Mouse (Mus musculus): ENCODE results near the gene Rpgrip1l. TPM values are rescaled to one million over a fixed set of nuclear protein-coding genes. Genes with fewer than 3 reads are reported as not detected.

The Rpgrip1l gene
- 3.0 and 4.1 TPM in 2 replicates for polyA plus RNA-seq (2015; fragmentation: Nextera tagmentation; extraction: Ambion mirVana)

DNA sequence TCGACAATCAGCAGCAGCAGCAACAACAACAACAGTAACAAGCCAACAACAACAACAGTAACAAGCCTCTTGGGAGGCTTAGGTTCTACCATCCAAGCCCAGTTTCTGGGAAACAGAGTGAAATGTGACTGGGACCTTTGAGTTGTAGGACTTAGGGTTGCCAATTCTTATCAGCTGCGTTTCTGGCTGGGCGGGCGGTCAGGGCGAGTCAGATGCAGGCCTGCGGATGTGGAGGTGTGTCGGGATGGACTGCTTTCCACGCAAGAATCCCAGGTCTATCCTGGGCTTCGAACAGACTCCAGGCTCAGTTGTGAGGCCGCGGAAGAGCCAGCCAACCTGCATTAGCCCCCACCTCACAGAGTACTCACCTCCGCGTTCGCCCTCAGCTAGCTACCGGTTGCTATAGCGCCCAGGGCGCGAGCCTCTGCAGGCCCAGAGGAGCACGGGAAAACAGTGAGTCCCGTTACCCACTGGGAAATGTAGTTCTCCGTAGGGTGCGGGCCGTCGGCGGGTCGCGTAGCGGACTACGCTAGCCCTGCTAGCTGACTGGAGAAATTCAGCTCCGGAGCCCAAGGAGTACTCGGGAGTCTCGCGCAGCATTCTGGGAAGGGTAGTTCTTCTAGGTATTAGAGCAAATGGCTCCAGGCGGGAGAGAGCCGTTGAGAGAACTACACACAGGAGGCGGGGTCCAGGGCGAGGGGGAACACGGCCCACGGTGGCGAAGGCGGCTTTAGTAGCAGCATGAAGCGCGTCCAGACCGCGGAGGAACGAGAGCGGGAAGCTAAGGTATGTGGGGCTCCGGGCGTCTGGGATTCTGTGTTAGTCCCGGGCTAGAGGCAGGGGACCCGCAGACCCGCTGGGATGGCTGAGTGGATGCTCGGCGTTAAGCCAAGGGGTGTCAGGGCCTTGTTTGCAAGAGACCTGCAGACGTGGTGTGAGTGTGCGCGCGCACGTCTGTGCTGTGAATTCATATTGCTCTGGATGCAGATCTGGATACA, at the start of gene Rpgrip1l, which contains the start of gene Fto:
Gene Rpgrip1l, minus strand, starts transcription at position 428 of the 998 bp plus-strand sequence.
Gene Fto, plus strand, starts transcription at position 691 of the 998 bp plus-strand sequence.
- peak within 1 kb of the TSS; percentile 84 for H3K27ac ChIP-seq (ENCODE audit: low read length)
- no peaks in the 10 kb centered on the region for H3K36me3 ChIP-seq (ENCODE audit: control insufficient read depth, insufficient read depth, low read length)
- peak within 1 kb of the TSS; percentile 79 for H3K4me2 ChIP-seq (ENCODE audit: low read depth, low read length)
- no peaks in the 10 kb centered on the region for H3K9me3 ChIP-seq (ENCODE audit: control insufficient read depth, low read length)
- 0 out of 2 replicates have a peak, but pooled peaks cover 10% of the 10 kb centered on the region for H3K4me1 ChIP-seq (ENCODE audit: control insufficient read depth, insufficient read depth, low read length)
- 1% methylated on average over 59 of the region's 59 CpGs for WGBS
- no peaks in the 10 kb centered on the region for H3K27me3 ChIP-seq (replicated peaks; ENCODE audit: control insufficient read depth, insufficient read depth, low read length)
- peak within 1 kb of the TSS; percentile 94 for H3K9ac ChIP-seq (ENCODE audit: low read depth, low read length)
- peak within 1 kb of the TSS; percentile 83 for H3K4me3 ChIP-seq (ENCODE audit: low read length)
- ATAC-seq: peak; percentile 100

DNA sequence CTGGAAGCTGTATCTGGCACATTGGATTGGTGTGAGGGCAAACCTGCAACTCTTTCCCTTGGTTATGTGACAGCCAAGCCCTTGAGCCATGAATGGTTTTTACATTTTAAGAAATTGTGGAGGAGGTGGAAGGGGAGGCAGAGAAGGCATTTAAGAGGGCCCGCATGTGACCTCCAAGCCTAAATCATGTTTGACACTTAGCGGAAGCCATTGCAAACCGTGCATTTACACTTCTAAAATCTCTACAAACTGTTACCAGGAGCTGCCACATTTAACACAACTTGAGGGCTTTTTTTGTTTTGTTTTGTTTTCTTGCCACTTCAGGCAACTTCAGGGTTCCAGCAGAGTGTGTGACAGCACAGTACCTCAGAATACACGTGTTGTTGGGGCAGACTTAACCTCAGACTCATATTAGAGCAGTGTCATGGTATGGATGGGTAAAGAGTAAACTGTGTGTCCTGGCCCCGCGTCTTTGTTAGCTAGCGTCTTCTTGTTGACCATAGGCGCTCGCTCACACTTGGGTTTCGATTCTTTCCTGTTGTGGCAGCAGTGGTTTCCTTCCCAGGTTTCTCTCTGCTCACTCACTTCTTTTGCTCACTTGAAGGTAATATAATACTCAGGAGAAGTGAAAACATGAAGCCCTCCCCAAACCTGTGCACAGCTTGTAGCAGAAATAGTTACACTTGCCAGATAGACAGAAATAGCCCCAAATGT, 47.7 kb upstream of the Rpgrip1l start:
- Histone ChIP-seq H3K27ac (ENCODE audit: low read length) (no peak overlapping the region), H3K36me3 (ENCODE audit: control insufficient read depth, insufficient read depth, low read length) (no peaks in the 10 kb centered on the region), H3K4me3 (ENCODE audit: low read length) (no peak overlapping the region), H3K4me1 (ENCODE audit: control insufficient read depth, insufficient read depth, low read length) (no peaks in the 10 kb centered on the region), H3K4me2 (ENCODE audit: low read depth, low read length) (no peak overlapping the region), H3K9me3 (ENCODE audit: control insufficient read depth, low read length) (no peaks in the 10 kb centered on the region), H3K9ac (ENCODE audit: low read depth, low read length) (no peak overlapping the region), H3K27me3 (replicated peaks; ENCODE audit: control insufficient read depth, insufficient read depth, low read length) (no peaks in the 10 kb centered on the region)
- 85% methylated on average over 10 of the region's 10 CpGs for WGBS
- ATAC-seq: no peak

DNA sequence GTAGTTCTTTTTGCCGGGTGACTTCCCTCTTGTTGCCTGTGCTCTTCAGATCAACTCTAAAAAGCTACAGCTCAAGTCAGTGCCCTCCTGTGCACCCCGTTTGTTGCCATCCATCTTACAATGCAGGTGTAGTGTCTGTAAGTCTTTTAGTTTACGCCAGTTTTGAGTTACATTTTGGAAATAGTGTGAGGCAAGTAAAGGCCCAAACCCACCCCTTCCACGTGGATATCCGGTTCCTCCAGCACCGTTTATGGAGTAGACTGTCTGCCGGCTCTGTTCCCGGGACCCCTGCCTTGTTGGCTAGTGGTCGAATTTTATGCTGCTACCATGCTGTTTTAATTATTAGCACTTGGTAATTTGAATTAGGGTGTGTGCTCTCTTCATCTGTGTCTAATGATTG, 46.4 kb upstream of the Rpgrip1l start:
- no peaks in the 10 kb centered on the region for H3K9me3 ChIP-seq (ENCODE audit: control insufficient read depth, low read length)
- no peak overlapping the region for H3K27ac ChIP-seq (ENCODE audit: low read length)
- H3K4me3 ChIP-seq (ENCODE audit: low read length): no peak overlapping the region
- no peak overlapping the region for H3K4me2 ChIP-seq (ENCODE audit: low read depth, low read length)
- no peaks in the 10 kb centered on the region for H3K36me3 ChIP-seq (ENCODE audit: control insufficient read depth, insufficient read depth, low read length)
- H3K4me1 ChIP-seq (ENCODE audit: control insufficient read depth, insufficient read depth, low read length): no peaks in the 10 kb centered on the region
- no peak overlapping the region for H3K9ac ChIP-seq (ENCODE audit: low read depth, low read length)
- 84% methylated on average over 9 of the region's 9 CpGs for WGBS
- ATAC-seq: no peak
- no peaks in the 10 kb centered on the region for H3K27me3 ChIP-seq (replicated peaks; ENCODE audit: control insufficient read depth, insufficient read depth, low read length)

DNA sequence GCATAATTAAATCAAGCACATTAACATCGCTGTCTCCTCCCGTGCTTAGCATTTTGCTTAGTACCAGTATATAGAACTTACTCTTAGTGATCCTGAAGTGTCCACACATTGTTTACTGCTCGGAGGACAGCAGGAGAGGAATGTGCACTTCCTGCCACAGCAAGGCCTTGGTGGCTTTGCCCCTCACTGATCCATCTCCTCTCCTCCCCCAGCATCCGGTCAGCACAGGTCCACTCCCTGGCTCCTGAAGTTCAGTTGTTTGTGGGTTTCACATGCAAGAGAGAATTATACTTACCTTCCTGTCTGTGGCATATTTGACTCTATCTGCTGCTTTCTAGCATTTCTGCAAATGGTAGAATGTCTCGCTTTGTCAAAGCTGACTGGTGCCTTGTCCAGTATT, 45.0 kb upstream of the Rpgrip1l start:
- Histone ChIP-seq H3K27me3 (replicated peaks; ENCODE audit: control insufficient read depth, insufficient read depth, low read length) (no peaks in the 10 kb centered on the region), H3K36me3 (ENCODE audit: control insufficient read depth, insufficient read depth, low read length) (no peaks in the 10 kb centered on the region), H3K4me2 (ENCODE audit: low read depth, low read length) (no peak overlapping the region), H3K9me3 (ENCODE audit: control insufficient read depth, low read length) (no peaks in the 10 kb centered on the region), H3K9ac (ENCODE audit: low read depth, low read length) (no peak overlapping the region), H3K4me1 (ENCODE audit: control insufficient read depth, insufficient read depth, low read length) (no peaks in the 10 kb centered on the region), H3K4me3 (ENCODE audit: low read length) (no peak overlapping the region), H3K27ac (ENCODE audit: low read length) (no peak overlapping the region)
- WGBS: 75% methylated on average over 5 of the region's 5 CpGs
- ATAC-seq: no peak

DNA sequence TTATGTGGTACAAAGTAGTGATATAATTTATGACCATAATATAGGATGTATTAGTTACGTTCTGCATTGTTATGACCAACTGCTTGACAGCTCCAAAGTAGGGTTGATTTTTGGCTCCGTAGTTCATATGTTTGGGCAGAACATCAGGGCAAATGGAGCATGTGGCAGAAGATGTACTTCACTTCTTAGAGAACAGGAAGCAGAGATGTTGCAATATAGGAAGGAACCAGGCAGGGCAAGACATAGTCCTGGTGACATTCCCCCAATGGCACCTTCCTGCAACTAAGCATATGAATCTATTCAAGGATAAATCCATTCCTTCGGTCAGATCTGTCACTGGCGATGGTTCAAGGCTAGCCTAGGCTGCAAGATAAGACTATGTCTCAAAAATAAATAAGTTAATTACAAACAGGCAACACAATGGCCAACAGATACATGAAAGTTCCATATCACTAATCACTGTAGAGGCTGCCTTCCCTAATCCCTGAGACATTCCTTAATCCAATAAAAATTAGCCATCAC, 44.5 kb upstream of the Rpgrip1l start:
- no peaks in the 10 kb centered on the region for H3K4me1 ChIP-seq (ENCODE audit: control insufficient read depth, insufficient read depth, low read length)
- H3K9ac ChIP-seq (ENCODE audit: low read depth, low read length): no peak overlapping the region
- H3K4me3 ChIP-seq (ENCODE audit: low read length): no peak overlapping the region
- no peak for ATAC-seq
- no peaks in the 10 kb centered on the region for H3K27me3 ChIP-seq (replicated peaks; ENCODE audit: control insufficient read depth, insufficient read depth, low read length)
- no peaks in the 10 kb centered on the region for H3K9me3 ChIP-seq (ENCODE audit: control insufficient read depth, low read length)
- 89% methylated on average over 4 of the region's 4 CpGs for WGBS
- no peak overlapping the region for H3K27ac ChIP-seq (ENCODE audit: low read length)
- no peaks in the 10 kb centered on the region for H3K36me3 ChIP-seq (ENCODE audit: control insufficient read depth, insufficient read depth, low read length)
- H3K4me2 ChIP-seq (ENCODE audit: low read depth, low read length): no peak overlapping the region

DNA sequence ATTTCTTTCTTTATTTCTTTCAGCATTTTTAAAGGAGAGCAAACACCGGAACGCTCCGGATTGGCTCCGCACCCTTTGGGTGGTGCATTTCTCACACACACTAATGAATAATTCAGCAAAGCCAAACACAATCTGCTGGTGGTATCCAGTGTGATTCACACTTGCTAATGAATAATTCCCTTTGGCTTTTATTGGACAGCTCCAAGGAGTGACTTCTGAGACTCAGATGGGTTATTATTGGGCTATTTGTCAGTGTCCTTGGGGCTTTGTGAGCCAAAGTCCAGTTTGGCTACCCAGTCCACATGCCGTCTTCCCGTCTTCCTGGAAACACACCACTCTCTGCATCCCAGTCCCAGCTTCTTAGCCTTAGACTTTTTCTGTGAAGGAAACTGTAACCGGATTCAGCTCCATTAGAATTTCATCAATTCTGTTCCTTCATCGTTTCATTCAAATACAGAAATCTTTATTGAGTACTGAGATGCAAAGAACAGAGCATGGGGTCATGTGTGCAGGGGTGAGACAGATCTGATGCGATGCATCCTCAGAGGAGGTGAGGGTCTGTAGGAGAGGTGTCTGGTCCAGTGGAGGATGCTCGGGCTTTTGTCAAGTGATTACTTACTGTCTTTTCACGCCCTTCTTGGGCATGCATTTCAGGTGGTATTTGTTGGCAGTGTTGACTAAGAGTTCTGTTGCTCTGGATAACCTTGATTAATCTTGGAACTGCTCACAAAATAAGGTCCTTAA, 43.1 kb upstream of the Rpgrip1l start:
- H3K27me3 ChIP-seq (replicated peaks; ENCODE audit: control insufficient read depth, insufficient read depth, low read length): no peaks in the 10 kb centered on the region
- H3K4me3 ChIP-seq (ENCODE audit: low read length): no peak overlapping the region
- H3K9ac ChIP-seq (ENCODE audit: low read depth, low read length): no peak overlapping the region
- H3K36me3 ChIP-seq (ENCODE audit: control insufficient read depth, insufficient read depth, low read length): no peaks in the 10 kb centered on the region
- no peaks in the 10 kb centered on the region for H3K4me1 ChIP-seq (ENCODE audit: control insufficient read depth, insufficient read depth, low read length)
- H3K9me3 ChIP-seq (ENCODE audit: control insufficient read depth, low read length): no peaks in the 10 kb centered on the region
- ATAC-seq: no peak
- no peak overlapping the region for H3K27ac ChIP-seq (ENCODE audit: low read length)
- H3K4me2 ChIP-seq (ENCODE audit: low read depth, low read length): no peak overlapping the region
- 85% methylated on average over 11 of the region's 11 CpGs for WGBS

DNA sequence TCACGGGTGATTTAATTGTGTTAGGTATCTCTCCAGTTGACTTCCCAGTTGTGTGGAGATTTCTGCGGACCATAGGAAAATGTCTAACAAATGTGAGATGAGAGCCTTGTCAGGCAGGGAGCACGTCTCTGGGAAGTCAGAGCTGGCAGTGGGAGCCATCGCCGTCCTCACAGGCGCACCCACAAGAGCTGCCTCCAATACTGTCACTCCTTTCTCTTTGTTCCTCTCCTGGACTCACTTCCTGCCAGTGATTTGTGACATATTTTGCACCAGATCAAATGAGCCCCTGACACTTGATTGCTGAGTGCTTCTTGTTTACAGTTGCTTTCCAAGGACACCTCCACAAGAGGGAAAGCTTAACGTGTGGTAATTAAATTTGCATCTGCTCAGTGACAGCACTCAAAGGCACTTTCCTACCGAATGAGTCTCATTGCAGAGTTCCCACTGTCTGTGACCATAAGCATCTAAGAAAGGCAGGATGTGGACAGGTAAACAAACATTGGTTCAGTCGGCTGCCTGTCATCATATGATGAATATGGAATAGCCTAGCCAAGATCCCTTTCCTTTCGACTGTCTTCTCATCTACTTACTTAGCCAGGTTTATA, 42.3 kb upstream of the Rpgrip1l start:
- ATAC-seq: no peak
- Histone ChIP-seq H3K4me3 (ENCODE audit: low read length) (no peak overlapping the region), H3K4me2 (ENCODE audit: low read depth, low read length) (no peak overlapping the region), H3K27me3 (replicated peaks; ENCODE audit: control insufficient read depth, insufficient read depth, low read length) (no peaks in the 10 kb centered on the region), H3K9ac (ENCODE audit: low read depth, low read length) (no peak overlapping the region), H3K27ac (ENCODE audit: low read length) (no peak overlapping the region), H3K36me3 (ENCODE audit: control insufficient read depth, insufficient read depth, low read length) (no peaks in the 10 kb centered on the region), H3K4me1 (ENCODE audit: control insufficient read depth, insufficient read depth, low read length) (0 out of 2 replicates have a peak, but pooled peaks cover 3% of the 10 kb centered on the region), H3K9me3 (ENCODE audit: control insufficient read depth, low read length) (no peaks in the 10 kb centered on the region)
- WGBS: 47% methylated on average over 10 of the region's 10 CpGs

DNA sequence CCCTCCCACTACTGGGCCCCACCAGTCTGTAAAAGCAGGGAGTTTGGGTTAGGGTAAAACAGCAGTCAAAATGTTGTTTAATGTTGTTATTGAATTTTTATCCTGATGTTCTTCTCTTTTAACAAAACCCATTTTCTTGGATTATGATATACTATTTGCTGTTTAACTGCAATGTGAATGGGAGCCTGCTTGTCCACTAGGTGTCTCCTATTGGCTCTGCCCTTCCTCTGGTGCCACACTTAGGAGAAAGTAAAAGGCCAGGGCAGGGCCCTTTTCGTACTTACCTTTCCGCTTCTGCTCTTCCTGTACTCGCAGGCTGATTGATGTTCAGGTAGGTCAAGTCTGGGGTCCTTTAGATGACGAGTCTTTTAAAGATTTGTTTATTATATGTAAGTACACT, 40.8 kb upstream of the Rpgrip1l start:
- H3K36me3 ChIP-seq (ENCODE audit: control insufficient read depth, insufficient read depth, low read length): no peaks in the 10 kb centered on the region
- WGBS: 85% methylated on average over 4 of the region's 4 CpGs
- no peak overlapping the region for H3K4me3 ChIP-seq (ENCODE audit: low read length)
- H3K27me3 ChIP-seq (replicated peaks; ENCODE audit: control insufficient read depth, insufficient read depth, low read length): no peaks in the 10 kb centered on the region
- H3K9ac ChIP-seq (ENCODE audit: low read depth, low read length): no peak overlapping the region
- H3K4me2 ChIP-seq (ENCODE audit: low read depth, low read length): no peak overlapping the region
- no peaks in the 10 kb centered on the region for H3K9me3 ChIP-seq (ENCODE audit: control insufficient read depth, low read length)
- ATAC-seq: no peak
- H3K4me1 ChIP-seq (ENCODE audit: control insufficient read depth, insufficient read depth, low read length): 0 out of 2 replicates have a peak, but pooled peaks cover 3% of the 10 kb centered on the region
- H3K27ac ChIP-seq (ENCODE audit: low read length): no peak overlapping the region

All from intestine, embryonic 16.5 days (tissue).